Mouse (Mus musculus): Measurements from ENCODE around the gene Uxt.

Uxt gene

DNA sequence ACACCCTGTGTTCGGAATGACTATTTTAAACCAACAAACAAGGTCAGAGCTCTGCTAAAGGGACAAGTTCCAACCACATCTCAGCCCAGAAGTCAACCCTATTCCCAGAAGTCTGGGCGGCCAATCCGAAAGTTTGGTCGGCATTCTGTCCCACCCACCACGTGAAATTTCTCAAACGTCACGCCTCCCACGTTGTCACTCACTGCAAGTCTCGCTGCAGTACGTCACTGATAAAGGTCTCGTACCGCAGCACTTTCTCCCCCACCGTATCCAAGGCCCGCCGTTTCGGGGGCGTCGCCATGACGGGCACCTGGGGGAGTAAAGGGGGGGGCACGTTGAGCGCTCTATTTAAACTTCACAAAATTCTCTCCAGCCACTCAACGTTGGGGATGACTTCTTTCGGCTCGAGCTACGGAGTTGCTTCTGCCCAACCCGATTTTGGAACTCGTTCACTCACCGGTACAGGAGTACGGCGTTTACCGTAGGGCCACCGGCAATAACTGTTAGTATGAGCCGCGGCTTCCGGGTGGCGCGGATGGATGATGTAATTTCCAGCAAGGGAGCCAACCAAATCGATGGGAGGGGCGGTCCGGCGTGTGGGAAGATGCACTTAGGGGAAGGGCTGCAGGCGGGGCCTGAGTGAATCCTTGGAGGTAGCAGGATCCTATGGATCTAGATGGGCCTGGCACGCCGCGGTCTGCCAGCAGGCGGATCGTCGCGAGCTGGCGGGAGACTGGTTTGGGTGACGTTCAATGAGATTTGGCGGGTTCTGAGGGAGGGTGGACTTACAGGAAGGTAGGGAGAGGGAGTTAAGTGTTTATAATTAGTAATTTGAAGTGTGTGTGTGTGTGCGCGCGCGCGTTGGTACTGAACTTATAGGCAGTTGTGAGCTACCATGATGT, at the start of gene Uxt:
Gene Uxt, minus strand, starts transcription at position 541 of the 902 bp plus-strand sequence.
- peak; percentile 92 to 95 for DNase-seq

DNA sequence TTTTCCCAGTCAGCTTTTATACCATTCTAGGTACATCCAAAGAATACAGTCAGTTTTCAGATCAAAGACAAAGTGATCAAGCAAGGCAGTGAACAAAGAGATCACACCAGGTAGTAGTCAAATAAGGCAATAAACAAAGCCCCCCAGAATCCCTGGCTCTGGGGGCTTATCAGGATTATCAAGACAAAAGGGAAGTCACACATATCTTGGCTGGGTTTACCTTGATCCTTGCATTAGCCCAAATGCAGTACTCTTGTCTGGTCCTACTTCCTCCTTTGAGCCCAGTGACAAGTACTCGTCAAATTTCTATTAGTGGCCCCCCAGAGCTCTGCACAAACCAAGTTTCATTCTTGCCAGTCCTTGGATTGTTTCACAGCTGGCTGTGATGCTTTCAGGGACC, 19.1 kb upstream of the Uxt start:
- DNase-seq, result no peak

DNA sequence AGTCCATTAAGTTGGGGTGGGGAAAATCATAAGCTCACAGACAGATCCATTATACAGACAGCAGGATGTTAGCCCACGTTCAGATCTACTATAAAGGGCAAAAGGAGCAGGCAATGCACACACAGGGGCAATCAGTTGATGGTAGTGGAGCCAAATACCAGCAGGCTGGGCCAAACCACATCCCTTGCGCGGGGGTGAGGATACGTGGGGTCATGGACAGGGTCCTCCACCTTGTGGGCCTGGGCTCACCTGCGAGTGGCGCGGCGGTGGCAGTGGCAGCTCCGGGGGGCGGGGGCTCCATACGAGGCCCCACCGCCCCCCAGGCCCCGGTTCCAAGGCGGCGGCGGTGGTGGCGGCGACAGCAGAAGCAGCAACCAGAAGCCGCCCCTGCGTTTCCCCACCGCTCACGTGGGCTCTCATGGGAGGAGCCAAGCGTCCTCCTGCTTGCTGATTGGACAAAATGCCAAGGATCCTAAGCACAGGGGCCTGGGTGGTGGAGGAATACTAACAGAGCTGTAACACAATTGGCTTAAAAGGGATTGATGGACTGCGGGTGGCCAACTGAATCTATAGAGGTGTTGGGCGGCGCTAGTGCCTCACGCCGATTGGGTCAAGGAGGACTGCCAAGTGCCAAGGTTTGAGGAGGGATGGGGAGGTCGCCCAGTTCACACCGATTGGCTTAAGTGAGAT, 11.5 kb downstream of the Uxt start, which contains the start of gene Elk1:
Gene Elk1, minus strand, starts transcription at position 418 of the 690 bp plus-strand sequence.
- peak; percentile 84 to 90 for DNase-seq

DNA sequence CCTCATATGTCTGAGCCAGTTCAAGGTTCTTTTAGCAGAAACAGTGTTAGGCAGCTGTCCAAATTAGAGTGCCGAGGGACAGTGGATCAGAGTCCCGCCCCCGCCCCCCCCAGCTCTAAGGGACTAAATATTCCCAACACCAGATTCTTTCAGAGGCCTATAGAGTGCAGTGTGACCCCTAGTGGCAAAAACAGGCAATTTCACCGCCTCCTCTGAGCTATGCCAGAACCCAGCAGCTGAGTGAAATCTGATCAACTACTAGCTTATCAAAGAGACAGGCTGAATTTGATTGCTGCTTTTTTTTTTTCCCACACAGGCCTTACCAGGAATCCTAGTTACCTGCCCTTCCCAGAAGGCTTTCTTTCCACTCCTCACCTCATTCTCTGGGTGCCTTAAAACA, 15.8 kb downstream of the Uxt start:
- DNase-seq, result peak; percentile 66 to 69

DNA sequence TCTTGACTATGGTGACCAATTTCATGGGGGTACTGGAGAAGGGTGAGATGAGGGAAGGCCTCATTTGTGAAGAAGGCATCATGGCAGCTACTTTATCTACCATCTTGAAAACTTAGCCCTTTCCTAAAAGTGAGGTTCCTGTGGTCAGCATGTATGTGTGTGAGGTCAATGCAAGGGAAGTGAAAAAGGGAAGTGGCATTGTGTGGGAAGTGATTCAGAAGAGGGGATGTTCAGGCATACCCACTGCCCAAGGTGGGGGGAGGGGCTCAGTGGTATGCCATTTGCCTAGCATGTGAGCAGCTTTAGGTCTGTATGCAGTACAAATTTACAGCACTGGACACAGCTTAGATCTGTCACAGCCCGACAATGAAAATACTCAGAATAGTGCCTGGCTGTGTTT, 29.9 kb downstream of the Uxt start:
- peak in 1 of 2 experiments; percentile 10 for DNase-seq

DNA sequence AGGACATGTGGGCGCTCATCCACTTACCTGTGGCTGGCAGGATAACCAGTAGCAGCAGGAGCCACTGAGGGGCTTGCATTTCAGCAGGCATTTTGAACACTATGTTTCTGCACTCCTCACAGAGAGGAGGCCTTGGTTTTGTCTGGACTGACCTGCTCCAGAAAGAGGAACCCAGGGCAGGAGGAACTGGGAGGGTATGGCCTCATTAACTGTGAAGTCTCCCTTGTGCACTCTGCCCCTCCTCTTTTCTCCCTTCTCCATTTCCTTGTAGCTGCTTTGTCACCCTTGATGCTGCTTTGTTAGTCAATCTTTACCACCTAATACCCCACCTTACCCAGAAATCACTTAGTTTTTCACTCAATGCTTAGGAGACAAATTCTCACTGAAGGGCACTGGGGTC, 30.5 kb downstream of the Uxt start, which contains the start of gene Cfp:
Gene Cfp, minus strand, starts transcription at position 192 of the 400 bp plus-strand sequence.
- DNase-seq, result no peak

DNA sequence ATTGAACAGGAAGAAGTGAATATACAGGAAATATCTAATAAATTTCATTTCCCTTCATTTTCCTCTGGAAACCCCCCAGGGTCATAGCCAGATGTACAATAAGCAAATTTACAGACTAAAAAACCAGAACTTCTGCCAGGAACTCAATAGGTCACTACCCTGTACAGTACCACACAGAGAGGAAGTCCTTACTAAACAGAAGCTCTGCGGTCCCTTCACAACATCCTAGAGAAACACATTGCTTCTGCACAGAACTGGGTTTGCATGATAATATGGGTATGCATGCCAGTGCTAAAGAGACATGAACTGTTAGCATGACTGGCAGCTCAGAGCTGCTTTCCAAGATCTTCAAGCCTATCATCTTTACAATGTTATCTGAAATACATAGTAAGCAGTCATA, 32.0 kb downstream of the Uxt start:
- no peak for DNase-seq

DNA sequence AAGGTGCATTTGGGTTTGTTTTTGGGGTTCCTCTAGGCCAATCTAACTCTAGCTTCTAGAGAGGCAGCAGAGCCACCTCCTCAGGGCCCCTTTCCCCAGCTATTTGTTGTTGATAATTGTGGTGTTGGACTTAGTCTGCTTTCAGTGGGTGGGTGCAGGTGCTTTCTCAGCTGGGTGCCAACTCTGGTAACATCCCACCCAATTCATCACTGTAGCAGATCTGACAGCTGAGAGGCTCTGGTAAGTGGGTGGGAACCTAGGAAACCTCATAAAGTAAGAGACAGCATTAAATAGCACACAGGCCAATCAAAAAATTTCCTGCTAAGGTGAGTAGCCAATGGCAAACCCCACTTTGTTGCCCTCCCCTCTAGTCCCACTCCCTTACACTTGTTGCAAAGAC, 36.8 kb downstream of the Uxt start:
- DNase-seq, result no peak

DNA sequence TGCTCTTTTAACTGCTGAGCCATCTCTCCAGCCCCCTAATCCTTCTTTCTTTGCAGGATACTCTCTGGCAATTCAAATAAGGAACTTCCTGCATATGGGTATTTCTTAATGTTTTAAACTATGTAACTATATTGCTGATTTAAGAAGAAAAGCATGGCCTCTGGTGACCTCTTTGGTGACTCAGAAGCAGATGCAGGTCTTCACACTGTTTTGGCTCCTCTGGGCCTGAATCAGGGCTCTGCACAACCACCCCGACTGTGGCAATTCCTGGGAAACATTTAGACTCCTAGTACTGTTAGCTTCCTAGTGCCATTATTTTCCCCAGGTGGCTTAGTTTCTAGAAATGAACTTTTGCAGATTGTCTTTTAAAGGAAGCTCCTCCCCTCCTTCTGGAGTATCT, 38.3 kb downstream of the Uxt start:
- DNase-seq, result no peak

DNA sequence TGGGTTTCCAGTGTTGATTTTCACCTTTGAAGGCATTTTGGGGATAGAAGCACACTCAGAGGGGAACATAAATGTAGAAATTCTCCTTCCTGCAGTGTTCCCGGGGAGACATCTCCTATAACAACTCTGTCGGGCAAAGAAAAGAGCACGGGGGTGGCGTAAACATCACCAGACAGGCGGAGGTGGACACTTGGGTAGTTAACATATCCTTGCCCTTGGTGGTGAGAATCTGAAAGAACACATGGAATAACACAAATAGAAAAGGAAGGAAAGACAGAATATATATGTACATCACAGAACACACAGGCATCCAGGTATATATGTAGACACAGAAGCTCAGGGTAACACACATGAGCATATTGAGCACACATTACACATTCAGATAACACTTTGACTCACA, 40.5 kb downstream of the Uxt start:
- DNase-seq, result no peak

DNA sequence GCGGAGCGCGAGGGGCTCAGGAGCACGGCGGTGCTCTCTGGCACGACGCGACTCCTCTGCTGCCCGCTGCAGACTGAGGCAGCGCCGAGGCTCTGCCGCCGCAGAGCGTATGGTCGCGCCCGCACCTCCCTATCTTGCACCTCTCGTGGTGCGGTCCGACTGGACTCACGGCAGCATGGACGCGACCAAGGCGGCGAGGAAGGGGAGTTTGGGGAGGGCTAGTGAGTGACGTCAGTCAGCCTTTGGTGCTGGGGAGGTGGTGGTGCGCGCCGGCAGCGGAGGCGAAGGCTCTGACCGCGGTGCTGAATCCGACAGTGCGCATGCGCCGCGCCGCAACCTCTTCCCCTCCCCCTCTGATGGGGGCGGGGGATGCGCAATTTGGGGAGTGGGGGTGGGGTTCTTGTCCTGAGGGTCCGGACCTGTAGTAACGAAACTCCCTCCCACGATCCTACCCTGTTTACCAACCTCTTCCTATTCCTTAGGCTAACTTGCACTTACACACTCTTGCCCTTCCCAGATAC, 40.9 kb downstream of the Uxt start, which contains the start of gene Syn1:
Gene Syn1, minus strand, starts transcription at position 161 of the 521 bp plus-strand sequence.
- peak; percentile 79 to 87 for DNase-seq

DNA sequence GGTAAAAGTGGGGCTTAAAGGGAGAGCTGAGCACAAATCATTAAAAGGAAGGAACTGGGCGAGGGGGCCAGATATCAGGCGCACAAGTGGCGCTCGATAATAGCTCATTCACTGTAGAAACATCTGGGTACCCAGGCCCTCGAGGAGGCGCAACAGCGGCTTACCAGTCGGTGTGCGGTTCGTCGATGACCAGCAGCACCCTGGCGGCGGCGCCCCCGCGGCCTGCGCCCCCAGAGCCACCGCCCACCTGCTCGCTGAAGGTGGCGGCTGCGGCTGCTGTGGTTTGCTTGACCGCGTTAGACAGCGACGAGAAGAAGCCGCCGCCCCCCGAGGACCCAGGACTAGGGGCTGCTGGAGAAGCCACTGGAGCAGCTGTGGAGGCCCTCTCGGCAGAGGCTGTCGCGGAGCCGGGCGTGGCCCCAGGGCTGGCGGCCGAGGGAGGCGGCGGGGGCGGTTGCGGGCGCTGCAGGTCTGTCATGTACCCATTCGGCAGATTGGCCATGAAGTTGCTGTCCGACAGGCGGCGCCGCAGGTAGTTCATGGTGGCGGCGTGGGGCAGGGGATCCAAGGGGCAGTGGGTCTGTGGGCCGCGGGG, 41.5 kb downstream of the Uxt start:
- peak in 1 of 2 experiments; percentile 2 for DNase-seq

DNA sequence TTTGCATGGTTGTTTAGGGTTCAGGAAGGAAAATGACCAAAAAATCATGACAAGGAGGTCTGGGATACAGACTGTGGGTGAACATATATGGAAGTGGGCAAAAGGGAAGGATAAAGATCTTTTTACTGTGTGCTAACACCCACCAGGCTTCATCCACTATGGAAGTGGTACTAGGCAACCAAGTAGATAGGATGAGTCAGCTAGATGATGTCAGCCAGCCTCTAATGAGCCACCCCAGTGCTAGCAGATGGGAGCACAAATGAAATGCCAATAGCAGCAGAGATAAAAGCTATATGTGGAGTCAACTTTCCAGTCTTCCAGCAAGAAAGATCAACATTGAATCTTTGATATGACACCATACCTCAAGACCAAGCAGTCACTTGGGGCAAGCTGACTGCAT, 46.7 kb downstream of the Uxt start:
- DNase-seq, result no peak

DNA sequence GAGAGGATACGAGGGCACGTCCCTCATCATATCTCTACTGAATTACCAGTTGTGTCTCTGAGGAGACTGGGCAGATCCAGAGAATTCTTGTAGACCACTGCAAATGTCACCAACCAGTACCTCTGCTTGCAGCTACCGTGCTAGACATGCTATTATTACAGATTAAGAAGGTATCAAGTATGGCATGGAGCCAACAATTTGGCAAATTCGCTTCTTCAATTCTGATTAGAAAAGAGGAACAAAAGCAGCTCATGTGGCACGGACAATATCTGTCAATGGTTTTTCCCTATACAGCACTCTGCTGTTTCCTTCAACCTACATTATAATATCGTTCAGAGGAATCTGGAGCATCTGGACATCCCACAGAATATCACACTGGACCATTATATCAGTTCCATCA, 48.1 kb downstream of the Uxt start:
- no peak for DNase-seq

DNA sequence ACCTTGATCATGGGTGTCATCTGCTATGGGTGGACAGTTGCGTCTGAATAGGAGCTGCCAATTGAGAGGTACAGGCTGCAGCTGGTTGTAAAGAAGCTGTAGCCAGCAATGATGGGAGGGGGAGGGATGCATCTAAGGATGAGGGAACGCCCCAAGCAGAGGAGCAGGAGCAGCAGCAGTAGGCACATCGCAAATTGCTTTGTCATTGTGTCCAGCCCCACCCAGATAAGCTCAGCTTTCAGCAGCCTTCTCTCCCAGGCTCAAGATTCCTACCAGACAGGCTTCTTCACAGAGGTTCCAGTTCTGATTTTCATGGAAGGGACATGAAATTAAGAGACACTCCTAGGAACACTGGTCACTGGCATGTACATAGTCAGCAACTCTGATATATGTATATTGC, 51.7 kb downstream of the Uxt start:
- DNase-seq, result no peak

Data from kidney, postnatal 4 days (tissue).